Mouse (Mus musculus): ENCODE measurements at regions not wholly inside any gene's neighbourhood (a gene's known extent, or its start where the extent isn't known, plus 50 kb on each side); places are given as distances from the start of the nearest gene placed in this dataset.

- no peak for TF ChIP-seq MYOG (IDR thresholded peaks at IDR 0.05; ENCODE audit: control insufficient read depth in 1 of 3, insufficient read depth in 1 of 3, insufficient read length in 2 of 3, low read depth in 2 of 3)
- no peak for TF ChIP-seq POLR2A (IDR thresholded peaks at IDR 0.05; ENCODE audit: insufficient read length, low read depth)
- no peak for TF ChIP-seq POLR2AphosphoS2 (IDR thresholded peaks at IDR 0.05; ENCODE audit: insufficient read length, low read depth)
- no peak for TF ChIP-seq E2F4 (IDR thresholded peaks at IDR 0.05; ENCODE audit: insufficient read depth)
- no peak for TF ChIP-seq USF1 (IDR thresholded peaks at IDR 0.05; ENCODE audit: low read depth)
- no peak for TF ChIP-seq CEBPB (IDR thresholded peaks at IDR 0.05; ENCODE audit: insufficient read depth, poor library complexity, severe bottlenecking)
- TF ChIP-seq TCF12 (IDR thresholded peaks at IDR 0.05; ENCODE audit: insufficient read depth, poor library complexity, severe bottlenecking): no peak
- no peak for TF ChIP-seq TCF3 (IDR thresholded peaks at IDR 0.05; ENCODE audit: insufficient read length, low read depth)
- no peak for TF ChIP-seq MAX (IDR thresholded peaks at IDR 0.05; ENCODE audit: low read depth)
- no peak for TF ChIP-seq SRF (IDR thresholded peaks at IDR 0.05; ENCODE audit: control insufficient read depth, insufficient read length, low read depth)
- TF ChIP-seq MYOD1 (IDR thresholded peaks at IDR 0.05; ENCODE audit: control insufficient read depth in 1 of 3, insufficient read length in 2 of 3, low read depth in 2 of 3): no peak
Observed at GRCm38 (mm10) chr6:99893936-99894335, 167.7 kb upstream of the Prok2 start.
